Mouse (Mus musculus) inflammation-experienced regulatory T-cells (primary cell): ENCODE measurements around the gene Clps. TPM values are rescaled to one million over a fixed set of nuclear protein-coding genes. Genes with fewer than 3 reads are reported as not detected.

Experiments
- polyA plus RNA-seq, 2 experiments: library from polyadenylated mRNA; unstranded; fragments of 100-300 nt; shearing (Covaris generic); gene quantifications; one replicate each; pipeline ENCODE4 v1.2.1; 2017

Gene Clps
- not detected for polyA plus RNA-seq

DNA sequence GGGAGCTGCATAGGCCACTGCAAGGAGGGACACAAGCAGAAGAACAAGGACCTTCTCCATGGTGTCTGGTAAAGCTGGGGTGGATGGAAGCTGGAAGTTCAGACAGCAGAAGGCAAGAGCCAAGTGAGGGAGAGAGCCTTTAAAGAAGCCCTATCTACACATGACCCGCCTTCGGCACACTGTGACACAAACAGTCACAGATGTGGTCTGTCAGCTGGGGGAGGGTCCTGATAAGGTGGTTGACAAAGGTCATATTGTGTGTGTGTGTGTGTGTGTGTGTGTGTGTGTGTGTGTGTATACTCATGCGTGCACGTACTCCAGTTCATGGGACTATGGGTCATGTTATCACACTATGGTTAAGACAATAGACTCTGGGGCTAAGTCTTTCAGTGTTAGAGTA lies at the start of gene Clps:
Gene Clps (minus strand): TSS at position 169 of the 400 bp plus-strand sequence.

DNA sequence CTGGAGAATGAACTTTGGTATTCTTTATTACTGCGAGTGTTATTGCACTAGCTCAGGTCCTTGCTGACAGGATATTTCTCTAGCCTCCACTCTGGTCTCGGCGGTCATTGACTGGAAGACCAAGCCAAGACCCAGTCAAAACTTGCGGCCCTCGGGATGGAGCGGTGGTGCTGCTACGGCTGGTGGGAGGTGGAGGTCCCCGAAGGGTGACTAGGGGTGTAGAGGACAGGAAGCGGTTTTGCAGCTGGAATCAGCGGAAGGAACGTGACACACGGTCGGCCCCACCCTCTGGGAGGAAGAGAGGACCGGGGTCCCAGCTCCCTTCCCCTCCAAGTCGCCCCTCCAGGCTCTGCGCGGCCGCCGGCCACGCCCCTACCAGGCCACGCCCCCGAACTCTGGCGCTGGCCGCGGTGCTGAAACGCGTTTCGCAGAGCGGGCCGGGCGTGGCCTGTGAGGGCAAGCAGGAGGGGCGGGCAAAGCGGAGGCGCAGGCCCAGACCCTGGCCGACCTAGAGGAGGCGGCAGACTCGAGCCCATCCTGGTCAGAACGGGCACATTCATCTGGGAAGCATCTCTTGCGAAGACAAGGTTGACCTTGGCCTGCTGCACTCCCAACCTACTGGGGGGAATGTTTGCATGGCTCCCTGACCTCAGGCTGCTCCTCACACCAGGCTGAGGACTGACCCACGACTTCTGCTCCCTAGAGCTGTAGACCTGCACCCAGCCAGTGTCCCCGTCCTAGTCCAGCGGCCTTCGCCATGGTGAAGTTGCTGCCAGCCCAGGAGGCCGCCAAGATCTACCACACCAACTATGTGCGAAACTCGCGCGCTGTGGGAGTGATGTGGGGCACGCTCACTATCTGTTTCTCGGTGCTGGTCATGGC lies 14.9 kb upstream of the Clps start, which contains the start of gene Lhfpl5:
Gene Lhfpl5 (plus strand): TSS at position 398 of the 882 bp plus-strand sequence.

DNA sequence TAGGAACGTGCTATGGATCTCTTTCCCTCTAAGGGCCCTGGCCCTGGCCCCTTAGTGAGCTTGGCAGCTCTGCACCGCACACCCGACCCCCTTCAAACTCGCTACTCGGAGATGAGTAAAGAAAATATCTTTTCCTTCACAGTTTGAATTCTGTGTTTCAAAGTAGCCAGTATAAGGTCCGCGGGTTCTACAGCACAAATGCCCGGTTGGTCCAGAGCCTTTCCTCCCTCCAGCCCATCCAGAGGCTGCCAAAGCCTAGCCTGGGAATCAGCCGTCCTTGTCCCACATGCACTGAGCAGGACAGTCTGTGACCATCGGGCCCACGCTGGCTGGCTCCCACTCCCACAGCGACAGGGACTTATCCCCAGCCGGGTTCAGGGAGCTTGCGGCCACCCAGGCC lies 11.5 kb downstream of the Clps start, which contains the start of gene Clpsl2:
Gene Clpsl2 (plus strand): TSS at position 301 of the 400 bp plus-strand sequence.

DNA sequence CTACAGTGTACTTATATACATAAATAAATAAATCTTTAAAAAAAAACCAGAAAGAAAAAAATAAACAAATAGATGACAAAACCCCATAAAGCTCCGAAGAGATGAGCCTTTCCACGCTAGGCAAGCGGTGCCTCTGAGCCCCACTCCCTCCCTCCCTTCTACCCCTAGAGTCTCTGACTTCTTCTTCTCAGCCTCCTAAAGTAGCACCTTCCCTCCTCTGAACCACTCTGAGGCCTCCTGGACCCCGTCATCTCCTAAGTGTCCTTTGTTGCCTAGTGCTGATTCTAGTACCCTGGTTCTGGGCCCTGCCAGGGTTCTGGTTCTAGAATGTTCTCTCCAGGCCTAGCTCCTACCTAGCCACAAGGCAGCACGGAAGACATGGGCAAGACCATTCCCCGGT lies 30.1 kb downstream of the Clps start, which contains the start of gene Armc12:
Gene Armc12 (plus strand): TSS at position 301 of the 400 bp plus-strand sequence.

DNA sequence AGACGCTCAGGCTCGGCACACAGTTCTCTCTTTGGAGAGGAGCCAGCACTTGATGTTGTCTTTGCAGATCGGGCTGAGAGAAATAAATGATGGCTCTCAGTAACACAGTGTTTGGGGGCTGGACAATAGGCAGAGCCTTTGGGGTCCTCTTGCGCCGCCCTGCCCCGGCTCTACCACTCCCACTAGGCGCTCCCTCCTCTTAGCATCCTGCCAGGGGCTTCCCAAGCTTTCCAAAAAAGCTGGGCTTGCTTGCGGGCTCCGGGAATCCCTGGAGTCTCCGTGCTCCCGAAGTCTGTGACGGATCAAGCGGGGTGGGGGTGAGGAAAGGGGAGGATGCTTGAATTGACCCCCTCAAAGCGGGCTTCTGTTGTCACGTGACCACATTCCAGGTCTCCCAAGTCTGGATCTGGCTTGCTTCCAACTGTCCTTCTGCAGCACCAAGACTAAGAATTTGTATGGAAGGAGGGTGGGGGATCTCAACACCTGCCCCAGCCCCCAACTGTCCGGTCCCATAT lies 43.1 kb downstream of the Clps start, which contains the start of gene Fkbp5:
Gene Fkbp5 (minus strand): TSS at position 87 of the 515 bp plus-strand sequence.

Other genes with a start within 250 kb of the Clps start
- gene Fance, start 247.2 kb downstream of the Clps start, polyA plus RNA-seq = 10 to 100 TPM; 30.2 to 33.6 TPM
- 100 to 1,000 TPM; 295 TPM for gene Rpl10a, start 232.3 kb downstream of the Clps start, polyA plus RNA-seq
- gene Tead3, start 209.9 kb downstream of the Clps start, polyA plus RNA-seq = under 1 TPM; 0.25 to 0.53 TPM
- gene Tulp1, start 195.5 kb downstream of the Clps start, polyA plus RNA-seq = 1 to 10 TPM in 1 of 2 experiments, under 1 TPM in 1; 0.40 to 1.8 TPM
- gene Fkbp5, start 43.2 kb downstream of the Clps start, polyA plus RNA-seq = 100 to 1,000 TPM; 104 TPM
- 1 to 10 TPM in 1 of 2 experiments, under 1 TPM in 1; 0.12 to 1.2 TPM for gene Armc12, start 30.0 kb downstream of the Clps start, polyA plus RNA-seq
- gene Clpsl2, start 11.4 kb downstream of the Clps start, polyA plus RNA-seq = not detected
- 1 to 10 TPM in 1 of 2 experiments, under 1 TPM in 1; 0.86 to 1.8 TPM for gene Lhfpl5, start 14.9 kb upstream of the Clps start, polyA plus RNA-seq
- 100 to 1,000 TPM; 160 to 211 TPM for gene Srpk1, start 61.9 kb upstream of the Clps start, polyA plus RNA-seq
- gene Slc26a8, start 129.5 kb upstream of the Clps start, polyA plus RNA-seq = 1 to 10 TPM in 1 of 2 experiments, under 1 TPM in 1; 0.27 to 1.2 TPM
- gene Mapk14, start 130.6 kb upstream of the Clps start, polyA plus RNA-seq = 100 to 1,000 TPM in 1 of 2 experiments, 10 to 100 TPM in 1; 91.4 to 156 TPM
- gene AC170998.1, start 165.3 kb upstream of the Clps start, polyA plus RNA-seq = 1 to 10 TPM; 8.7 to 8.9 TPM
- under 1 TPM; 0.24 to 0.72 TPM for gene Mapk13, start 208.5 kb upstream of the Clps start, polyA plus RNA-seq
- gene Brpf3, start 240.3 kb upstream of the Clps start, polyA plus RNA-seq = 10 to 100 TPM in 1 of 2 experiments, 1 to 10 TPM in 1; 9.7 to 24.5 TPM